Mouse (Mus musculus) forebrain, embryonic 14.5 days (tissue): ENCODE measurements around the gene Gm13287. TPM values are rescaled to one million over a fixed set of nuclear protein-coding genes. Genes with fewer than 3 reads are reported as not detected.
A peak's percentile ranks its signal among the peaks of the same experiment; 100 is the strongest.

Experiments used
- ATAC-seq: fragments of 200-750 bp; cut with Nextera tagmentation; 2 replicates; pipeline ENCODE4 v1.8.0; 2017; ENCODE audit warnings: mild to moderate bottlenecking, moderate library complexity
- DNase-seq: peaks from one replicate; pipeline ENCODE4 v3.0.0-alpha.2; 2015; ENCODE audit warnings: low spot score
- H3K27ac ChIP-seq: fragments of 300-500 bp; sonication (generic); 2 replicates; pipeline ENCODE4 v1.5.1; 2014; ENCODE audit warnings: low read depth, mild to moderate bottlenecking, control low read depth, low read length, moderate library complexity
- H3K27me3 ChIP-seq: fragments of 300-500 bp; sonication (generic); replicated peaks from 2 replicates; pipeline ENCODE4 v1.6.1; 2014; ENCODE audit warnings: low read length, control low read depth, mixed read lengths; ENCODE audit not compliant: control insufficient read depth, insufficient read depth
- H3K36me3 ChIP-seq: fragments of 300-500 bp; sonication (generic); 2 replicates; pipeline ENCODE4 v1.6.1; 2014; ENCODE audit warnings: low read length, control low read depth; ENCODE audit not compliant: control insufficient read depth, insufficient read depth
- H3K4me1 ChIP-seq: fragments of 300-500 bp; sonication (generic); 2 replicates; pipeline ENCODE4 v1.6.1; 2014; ENCODE audit warnings: antibody characterized with exemption, low read length, control low read depth; ENCODE audit not compliant: control insufficient read depth, insufficient read depth
- H3K4me2 ChIP-seq: fragments of 300-500 bp; sonication (generic); 2 replicates; pipeline ENCODE4 v1.6.1; 2014; ENCODE audit warnings: mild to moderate bottlenecking, control low read depth, low read length
- H3K4me3 ChIP-seq: fragments of 300-500 bp; sonication (generic); 2 replicates; pipeline ENCODE4 v1.5.1; 2014; ENCODE audit warnings: low read depth, low read length, control low read depth
- H3K9ac ChIP-seq: fragments of 300-500 bp; sonication (generic); 2 replicates; pipeline ENCODE4 v1.6.1; 2014; ENCODE audit warnings: mild to moderate bottlenecking, low read length, control low read depth, moderate library complexity
- H3K9me3 ChIP-seq: fragments of 300-500 bp; sonication (generic); replicated peaks from 2 replicates; pipeline ENCODE4 v1.6.1; 2016; ENCODE audit warnings: low read length, control low read depth, mixed read lengths; ENCODE audit not compliant: control insufficient read depth
- WGBS: fragments of 180-500 bp; shearing (Covaris S2); extraction: QIAGEN DNeasy Blood & Tissue Kit; methylation state at CpG from one replicate; pipeline ENCODE4 v1.1.7; 2014; 5-methylcytosine and 5-hydroxymethylcytosine counted together
- polyA plus RNA-seq: library from polyadenylated mRNA; unstranded; fragments of >200 nt; fragmentation: Nextera tagmentation; extraction: Ambion mirVana; gene quantifications from 2 replicates; pipeline ENCODE4 v1.2.1, GENCODE M21; 2014

Gm13287 gene
- polyA plus RNA-seq, 1 experiment from 2014 or later, result not detected

DNA sequence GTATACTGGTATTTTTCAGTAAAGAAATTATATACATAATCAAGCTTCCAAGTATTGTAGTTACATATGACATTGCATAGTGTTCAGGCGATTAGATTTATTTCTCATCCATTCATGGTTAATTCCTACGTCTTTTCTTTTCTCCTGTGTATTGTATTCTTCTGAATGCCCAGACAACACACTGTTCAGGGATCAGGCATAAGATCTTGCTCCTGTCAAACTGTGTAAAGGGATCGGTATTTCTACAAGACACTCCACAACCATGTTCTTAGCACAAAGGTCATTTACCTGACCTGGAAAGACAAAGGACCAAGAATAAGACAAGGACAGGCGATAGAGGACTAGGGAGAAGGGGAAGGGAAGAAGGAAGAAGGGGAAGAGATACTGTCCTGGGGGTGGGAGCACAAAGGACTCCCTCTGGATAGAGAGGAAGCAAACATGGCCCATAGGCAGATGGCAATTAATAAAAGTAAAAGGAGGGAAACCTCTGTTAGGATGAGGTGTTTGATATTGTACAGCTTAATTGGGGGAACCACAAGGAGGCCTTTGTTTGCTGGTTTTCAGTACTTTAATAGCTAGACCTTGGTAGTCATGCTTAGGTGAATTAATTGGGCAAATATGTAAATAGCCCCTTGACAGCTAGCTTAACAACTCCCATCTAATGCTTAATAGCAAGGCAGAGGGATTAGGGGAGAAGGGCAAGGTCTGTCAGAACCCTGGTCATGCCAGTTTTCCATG is 48.1 kb downstream of the Gm13287 start:
- H3K4me1 ChIP-seq, result no peaks in the 10 kb centered on the region

More for the DNA sequence above, 48.1 kb downstream of the Gm13287 start:
- Histone ChIP-seq H3K27me3 (no peaks in the 10 kb centered on the region), H3K27ac (no peak overlapping the region; the same call in 1 of the 2 replicates), H3K36me3 (no peaks in the 10 kb centered on the region), H3K9me3 (no peaks in the 10 kb centered on the region), H3K4me2 (no peak overlapping the region), H3K4me3 (no peak overlapping the region), H3K9ac (no peak overlapping the region)
- 10% methylated on average over 4 of the region's 4 CpGs for WGBS
- peak; percentile 90 for ATAC-seq
- peak; percentile 67 for DNase-seq

Other genes with a start within 250 kb of the Gm13287 start
- not detected in 2 replicates for gene Ifna15, start 245.0 kb upstream of the Gm13287 start, polyA plus RNA-seq
- gene Ifna14, start 231.5 kb upstream of the Gm13287 start, polyA plus RNA-seq, result not detected in 2 replicates
- not detected in 2 replicates for gene Ifna9, start 210.9 kb upstream of the Gm13287 start, polyA plus RNA-seq
- gene Ifna12, start 199.9 kb upstream of the Gm13287 start, polyA plus RNA-seq, result not detected in 2 replicates
- not detected in 2 replicates for gene C87499, start 168.8 kb upstream of the Gm13287 start, polyA plus RNA-seq
- gene Ifna13, start 158.8 kb upstream of the Gm13287 start, polyA plus RNA-seq, result not detected in 2 replicates
- gene Ifna16, start 126.3 kb upstream of the Gm13287 start, polyA plus RNA-seq, result not detected in 2 replicates
- not detected in 2 replicates for gene Ifna2, start 119.3 kb upstream of the Gm13287 start, polyA plus RNA-seq
- not detected in 2 replicates for gene Ifnab, start 111.9 kb upstream of the Gm13287 start, polyA plus RNA-seq
- 2.0 and 2.3 TPM in 2 replicates for gene Gm26566, start 81.4 kb upstream of the Gm13287 start, polyA plus RNA-seq
- gene Klhl9, start 80.8 kb upstream of the Gm13287 start, polyA plus RNA-seq, result 145 and 154 TPM in 2 replicates
- not detected in 2 replicates for gene Gm13271, start 48.4 kb upstream of the Gm13287 start, polyA plus RNA-seq
- gene Gm13283, start 43.1 kb upstream of the Gm13287 start, polyA plus RNA-seq, result not detected in 2 replicates
- gene Gm13290, start 29.4 kb upstream of the Gm13287 start, polyA plus RNA-seq, result not detected in 2 replicates
- gene Gm13289, start 26.3 kb upstream of the Gm13287 start, polyA plus RNA-seq, result not detected in 2 replicates
- gene Gm13272, start 23.4 kb upstream of the Gm13287 start, polyA plus RNA-seq, result not detected in 2 replicates
- not detected in 2 replicates for gene Ifnz, start 21.1 kb upstream of the Gm13287 start, polyA plus RNA-seq
- not detected in 2 replicates for gene Gm13276, start 17.5 kb upstream of the Gm13287 start, polyA plus RNA-seq
- not detected in 2 replicates for gene Gm13277, start 14.6 kb upstream of the Gm13287 start, polyA plus RNA-seq
- gene Gm13278, start 11.7 kb upstream of the Gm13287 start, polyA plus RNA-seq, result not detected in 2 replicates
- not detected in 2 replicates for gene Gm13275, start 8.8 kb upstream of the Gm13287 start, polyA plus RNA-seq
- gene Gm13279, start 5.9 kb upstream of the Gm13287 start, polyA plus RNA-seq, result not detected in 2 replicates
- 0.13 and 0.17 TPM in 2 replicates for gene Gm13285, start 3.6 kb upstream of the Gm13287 start, polyA plus RNA-seq
- not detected in 2 replicates for gene Gm13288, start 2.3 kb downstream of the Gm13287 start, polyA plus RNA-seq
- not detected in 2 replicates for gene Ifna7, start 13.0 kb downstream of the Gm13287 start, polyA plus RNA-seq
- gene Ifna11, start 16.7 kb downstream of the Gm13287 start, polyA plus RNA-seq, result not detected in 2 replicates
- gene Ifna6, start 24.2 kb downstream of the Gm13287 start, polyA plus RNA-seq, result not detected in 2 replicates
- gene Ifna5, start 32.3 kb downstream of the Gm13287 start, polyA plus RNA-seq, result not detected in 2 replicates
- gene Ifna4, start 38.6 kb downstream of the Gm13287 start, polyA plus RNA-seq, result not detected in 2 replicates
- gene Ifna1, start 46.8 kb downstream of the Gm13287 start, polyA plus RNA-seq, result not detected in 2 replicates
- not detected in 2 replicates for gene Ifne, start 76.9 kb downstream of the Gm13287 start, polyA plus RNA-seq